Mouse (Mus musculus) testis, adult 2 months (tissue): ENCODE results near the gene Hmx1.

Source experiments
- CTCF ChIP-seq: fragments of 200-500 bp; IDR thresholded peaks from 2 replicates; pipeline ENCODE4 v1.5.1; 2012; ENCODE audit warnings: low read depth, mild to moderate bottlenecking, inconsistent platforms, low read length, moderate library complexity; ENCODE audit not compliant: control insufficient read depth, insufficient read depth, insufficient replicate concordance
- POLR2A ChIP-seq: fragments of 200-500 bp; IDR thresholded peaks from 2 replicates; pipeline ENCODE4 v1.6.1; 2012; ENCODE audit warnings: low read depth, mild to moderate bottlenecking, inconsistent platforms, low read length, moderate library complexity; ENCODE audit not compliant: control insufficient read depth

DNA sequence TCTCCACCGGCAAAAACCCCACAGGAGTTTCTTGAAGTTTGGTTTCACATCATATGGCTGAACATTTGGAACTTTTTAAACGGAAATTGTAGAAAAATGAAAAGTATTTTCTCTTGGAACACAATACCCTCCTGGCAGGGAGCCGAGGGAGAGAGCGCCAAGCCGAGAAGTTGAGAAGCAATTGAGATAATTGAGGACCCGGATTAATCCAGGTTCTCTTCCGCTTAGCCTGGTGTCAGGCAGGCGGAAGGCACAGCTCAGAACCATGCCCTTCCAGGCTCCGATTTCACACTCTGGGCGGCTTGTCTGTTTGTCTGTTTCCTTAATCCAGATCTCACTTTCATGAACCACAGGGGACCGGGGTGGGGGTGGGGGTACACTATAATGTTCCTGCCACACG, 23.9 kb downstream of the Hmx1 start:
- TF ChIP-seq CTCF (no peak), POLR2A (no peak)
